Mouse (Mus musculus): Measurements from ENCODE around the gene Cmss1. TPM values are rescaled to one million over a fixed set of nuclear protein-coding genes. Genes with fewer than 3 reads are reported as not detected.

Gene Cmss1
- polyA plus RNA-seq, 1 experiment from 2014 or later, result 38.6 TPM

DNA sequence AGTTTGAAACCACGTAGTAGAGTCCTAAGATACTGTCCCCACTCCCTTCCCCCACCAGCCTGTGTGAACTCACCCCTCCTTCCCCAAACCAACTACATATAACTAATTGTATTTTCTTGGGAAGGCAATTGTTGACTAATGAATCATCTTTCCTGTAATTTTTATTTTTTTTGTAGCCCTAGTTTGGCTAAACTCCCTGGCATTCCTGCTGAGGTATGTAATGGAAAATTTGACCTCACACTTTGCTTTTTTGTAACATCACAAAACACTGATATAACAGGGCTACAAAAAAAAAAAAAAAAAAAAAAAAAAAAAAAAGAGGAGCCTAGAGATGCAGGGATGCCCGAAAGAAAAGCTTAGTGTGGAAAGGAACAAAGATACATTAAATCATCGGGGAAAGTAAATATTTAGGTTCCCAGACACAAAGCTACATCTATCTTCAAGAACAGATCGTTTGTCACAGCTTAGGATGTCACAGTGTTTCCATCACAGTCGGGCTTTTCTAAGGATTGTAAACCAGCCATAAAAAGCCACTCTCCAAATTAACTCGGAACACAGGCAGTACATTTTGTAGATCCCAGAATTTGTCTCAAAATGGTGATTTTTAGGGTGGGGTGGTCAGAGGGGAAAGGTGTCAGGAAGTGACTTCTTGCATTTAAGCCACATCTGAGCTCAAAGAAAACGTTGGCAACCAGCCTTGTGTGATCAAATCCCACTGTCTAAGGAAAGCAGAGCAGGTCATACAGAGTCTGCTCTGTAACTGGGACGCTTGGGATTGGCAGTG is 185.7 kb downstream of the Cmss1 start:
- Histone ChIP-seq H3K9ac (replicated peaks; ENCODE audit: low read depth, low read length) (no peak overlapping the region), H3K27ac (ENCODE audit: low read length) (no peak overlapping the region), H3K4me1 (replicated peaks; ENCODE audit: control insufficient read depth, insufficient read depth, low read length) (0 out of 2 replicates have a peak, but pooled peaks cover 3% of the 10 kb centered on the region), H3K4me3 (replicated peaks; ENCODE audit: low read length) (no peak overlapping the region), H3K36me3 (ENCODE audit: control insufficient read depth, insufficient read depth) (no peaks in the 10 kb centered on the region), H3K27me3 (replicated peaks; ENCODE audit: control insufficient read depth, insufficient read depth, low read length) (no peaks in the 10 kb centered on the region), H3K9me3 (ENCODE audit: control insufficient read depth, low read length) (no peaks in the 10 kb centered on the region), H3K4me2 (ENCODE audit: low read length) (no peak overlapping the region)
- WGBS, result 62% methylated on average over 8 of the region's 8 CpGs
- ATAC-seq, result no peak

DNA sequence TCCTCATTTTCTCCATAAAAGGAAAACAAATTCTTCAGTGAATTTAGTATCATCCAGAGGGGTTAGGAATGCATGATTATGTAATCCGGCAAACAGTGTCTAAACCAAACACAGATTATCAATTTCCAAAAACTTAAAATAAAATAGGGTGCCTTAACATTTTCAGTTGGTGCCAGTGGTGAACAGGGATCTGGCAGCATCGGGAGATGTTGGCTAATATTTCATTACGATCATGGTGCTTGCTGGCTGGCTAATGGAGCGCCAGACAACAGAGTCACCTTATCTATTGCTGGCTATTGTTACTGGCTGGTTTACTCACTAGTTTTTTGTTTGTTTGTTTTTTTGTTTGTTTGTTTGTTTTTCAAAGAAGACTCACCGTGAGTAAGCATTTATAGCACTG is 186.8 kb downstream of the Cmss1 start:
- Histone ChIP-seq H3K36me3 (ENCODE audit: control insufficient read depth, insufficient read depth) (no peaks in the 10 kb centered on the region), H3K27me3 (replicated peaks; ENCODE audit: control insufficient read depth, insufficient read depth, low read length) (no peaks in the 10 kb centered on the region), H3K27ac (ENCODE audit: low read length) (no peak overlapping the region), H3K4me2 (ENCODE audit: low read length) (no peak overlapping the region), H3K4me3 (replicated peaks; ENCODE audit: low read length) (no peak overlapping the region), H3K9ac (replicated peaks; ENCODE audit: low read depth, low read length) (no peak overlapping the region), H3K4me1 (replicated peaks; ENCODE audit: control insufficient read depth, insufficient read depth, low read length) (0 out of 2 replicates have a peak, but pooled peaks cover 3% of the 10 kb centered on the region), H3K9me3 (ENCODE audit: control insufficient read depth, low read length) (no peaks in the 10 kb centered on the region)
- 90% methylated on average over 5 of the region's 5 CpGs for WGBS
- no peak for ATAC-seq

DNA sequence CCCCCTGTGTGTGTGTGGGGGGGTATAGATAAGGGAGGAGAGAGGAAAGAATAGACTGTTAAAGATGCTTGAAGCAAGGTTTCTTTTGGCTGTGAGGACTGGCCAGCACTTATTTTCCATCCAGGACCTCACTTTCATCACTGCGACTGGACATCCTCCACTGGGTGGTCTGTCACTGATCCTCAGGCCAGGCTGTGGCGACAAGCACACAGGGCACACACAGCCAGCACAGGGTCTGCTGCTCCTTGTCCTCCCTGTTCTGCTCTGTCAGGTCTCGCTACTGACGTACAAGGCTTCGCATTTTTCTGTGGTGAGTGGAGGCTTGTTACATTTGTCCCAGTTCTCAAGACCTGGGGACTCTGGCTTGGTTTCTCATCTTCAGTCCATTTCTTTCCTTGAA is 187.3 kb downstream of the Cmss1 start:
- no peak overlapping the region for H3K4me3 ChIP-seq (replicated peaks; ENCODE audit: low read length)
- H3K4me2 ChIP-seq (ENCODE audit: low read length), result no peak overlapping the region
- H3K27ac ChIP-seq (ENCODE audit: low read length), result no peak overlapping the region
- H3K9ac ChIP-seq (replicated peaks; ENCODE audit: low read depth, low read length), result no peak overlapping the region
- WGBS, result 79% methylated on average over 5 of the region's 5 CpGs
- H3K27me3 ChIP-seq (replicated peaks; ENCODE audit: control insufficient read depth, insufficient read depth, low read length), result no peaks in the 10 kb centered on the region
- no peaks in the 10 kb centered on the region for H3K9me3 ChIP-seq (ENCODE audit: control insufficient read depth, low read length)
- 0 out of 2 replicates have a peak, but pooled peaks cover 3% of the 10 kb centered on the region for H3K4me1 ChIP-seq (replicated peaks; ENCODE audit: control insufficient read depth, insufficient read depth, low read length)
- ATAC-seq, result no peak
- H3K36me3 ChIP-seq (ENCODE audit: control insufficient read depth, insufficient read depth), result no peaks in the 10 kb centered on the region

DNA sequence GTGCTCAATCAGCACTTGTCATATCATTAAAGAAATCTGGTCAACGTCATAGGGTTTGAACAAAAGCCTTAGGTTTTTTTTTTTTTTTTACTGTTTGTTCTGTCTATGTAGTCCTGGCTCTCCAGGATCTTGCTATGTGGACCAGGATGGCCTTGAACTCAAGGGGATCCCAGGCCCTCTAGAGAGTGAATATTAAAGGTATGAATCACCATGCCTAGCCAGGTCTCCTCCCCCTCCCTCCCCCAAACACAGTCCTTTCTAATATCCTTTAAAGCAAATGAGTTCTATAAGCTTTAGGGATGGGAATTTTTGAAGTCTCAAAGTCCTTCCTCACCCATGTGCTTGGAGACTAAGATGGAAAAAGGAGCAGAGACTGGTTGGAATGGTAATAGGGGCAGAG is 188.7 kb downstream of the Cmss1 start:
- ATAC-seq, result no peak

DNA sequence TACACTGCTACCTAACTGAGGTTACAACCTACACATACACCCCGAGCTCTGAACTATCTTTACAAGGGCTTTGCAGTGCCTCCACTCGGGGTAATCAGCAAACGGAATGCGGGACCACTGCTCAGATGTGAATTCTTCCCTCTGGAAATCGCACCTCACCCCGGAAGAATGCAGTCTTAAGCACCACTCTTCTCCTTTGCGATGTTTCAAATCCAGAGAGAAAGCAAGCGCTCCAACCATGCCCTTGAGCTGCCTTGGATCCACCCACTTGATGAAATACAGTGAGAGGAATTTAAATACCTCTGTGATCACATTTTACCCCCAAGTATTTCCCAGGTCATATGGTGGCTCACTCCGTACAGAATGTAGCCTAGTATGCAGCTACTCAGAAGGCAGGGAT is 189.6 kb downstream of the Cmss1 start:
- no peak overlapping the region for H3K4me2 ChIP-seq (ENCODE audit: low read length)
- no peaks in the 10 kb centered on the region for H3K27me3 ChIP-seq (replicated peaks; ENCODE audit: control insufficient read depth, insufficient read depth, low read length)
- no peak overlapping the region for H3K9ac ChIP-seq (replicated peaks; ENCODE audit: low read depth, low read length)
- H3K36me3 ChIP-seq (ENCODE audit: control insufficient read depth, insufficient read depth), result no peaks in the 10 kb centered on the region
- no peak overlapping the region for H3K27ac ChIP-seq (ENCODE audit: low read length)
- no peak for ATAC-seq
- WGBS, result 84% methylated on average over 9 of the region's 9 CpGs
- no peaks in the 10 kb centered on the region for H3K9me3 ChIP-seq (ENCODE audit: control insufficient read depth, low read length)
- H3K4me1 ChIP-seq (replicated peaks; ENCODE audit: control insufficient read depth, insufficient read depth, low read length), result 0 out of 2 replicates have a peak, but pooled peaks cover 3% of the 10 kb centered on the region
- H3K4me3 ChIP-seq (replicated peaks; ENCODE audit: low read length), result no peak overlapping the region

More for the DNA sequence above, 188.7 kb downstream of the Cmss1 start:
- Histone ChIP-seq H3K27ac (ENCODE audit: low read length) (no peak overlapping the region), H3K4me2 (ENCODE audit: low read length) (no peak overlapping the region), H3K9me3 (ENCODE audit: control insufficient read depth, low read length) (no peaks in the 10 kb centered on the region), H3K27me3 (replicated peaks; ENCODE audit: control insufficient read depth, insufficient read depth, low read length) (no peaks in the 10 kb centered on the region), H3K36me3 (ENCODE audit: control insufficient read depth, insufficient read depth) (no peaks in the 10 kb centered on the region), H3K9ac (replicated peaks; ENCODE audit: low read depth, low read length) (no peak overlapping the region), H3K4me3 (replicated peaks; ENCODE audit: low read length) (no peak overlapping the region), H3K4me1 (replicated peaks; ENCODE audit: control insufficient read depth, insufficient read depth, low read length) (0 out of 2 replicates have a peak, but pooled peaks cover 3% of the 10 kb centered on the region)
- 84% methylated on average over 1 of the region's 1 CpGs for WGBS

DNA sequence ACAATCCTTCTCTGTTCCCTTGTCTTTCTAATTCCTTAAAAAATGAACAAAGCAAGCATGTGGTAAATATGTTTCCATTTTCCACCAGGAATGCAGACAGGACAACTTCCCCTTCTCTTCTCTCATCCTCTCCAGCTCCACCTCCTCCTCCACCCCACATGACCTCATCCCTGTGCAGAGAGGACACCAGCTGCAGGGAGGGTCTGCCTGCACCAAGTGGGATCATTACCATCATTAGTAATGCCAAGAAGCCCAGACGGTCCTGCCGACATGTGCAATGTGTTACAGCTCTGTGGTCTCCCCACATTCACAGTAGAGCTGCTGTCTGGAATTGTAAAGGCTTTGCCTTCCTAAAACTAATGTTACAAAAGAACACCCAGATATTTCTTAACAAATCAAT is 190.6 kb downstream of the Cmss1 start:
- Histone ChIP-seq H3K27me3 (replicated peaks; ENCODE audit: control insufficient read depth, insufficient read depth, low read length) (no peaks in the 10 kb centered on the region), H3K4me1 (replicated peaks; ENCODE audit: control insufficient read depth, insufficient read depth, low read length) (0 out of 2 replicates have a peak, but pooled peaks cover 3% of the 10 kb centered on the region), H3K4me3 (replicated peaks; ENCODE audit: low read length) (no peak overlapping the region), H3K9ac (replicated peaks; ENCODE audit: low read depth, low read length) (no peak overlapping the region), H3K9me3 (ENCODE audit: control insufficient read depth, low read length) (no peaks in the 10 kb centered on the region), H3K36me3 (ENCODE audit: control insufficient read depth, insufficient read depth) (no peaks in the 10 kb centered on the region), H3K4me2 (ENCODE audit: low read length) (no peak overlapping the region), H3K27ac (ENCODE audit: low read length) (no peak overlapping the region)
- ATAC-seq, result peak; percentile 45; the same call in 1 of the 2 replicates
- WGBS, result 51% methylated on average over 2 of the region's 2 CpGs

DNA sequence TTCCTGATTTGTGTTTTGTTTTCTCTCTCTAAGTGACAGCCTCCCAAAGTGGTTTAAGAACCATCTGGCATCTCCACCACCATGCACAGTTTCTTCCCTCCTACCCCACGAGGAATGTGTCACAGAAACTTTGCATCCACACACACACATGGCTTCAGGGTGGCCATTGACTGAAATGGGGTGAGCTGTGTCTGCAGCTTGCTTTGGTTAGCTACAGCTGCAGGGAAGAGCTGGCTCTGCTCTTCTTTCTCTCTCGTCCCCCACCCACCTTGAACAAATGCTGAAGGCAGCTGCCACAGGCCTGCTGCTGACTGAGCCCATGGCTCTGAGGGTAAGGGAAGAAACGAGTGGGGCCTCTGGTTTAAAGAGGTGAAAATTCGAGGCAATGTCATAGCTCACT is 193.9 kb downstream of the Cmss1 start:
- 59% methylated on average over 4 of the region's 4 CpGs for WGBS
- Histone ChIP-seq H3K9ac (replicated peaks; ENCODE audit: low read depth, low read length) (no peak overlapping the region), H3K4me1 (replicated peaks; ENCODE audit: control insufficient read depth, insufficient read depth, low read length) (0 out of 2 replicates have a peak, but pooled peaks cover 3% of the 10 kb centered on the region), H3K36me3 (ENCODE audit: control insufficient read depth, insufficient read depth) (no peaks in the 10 kb centered on the region), H3K4me3 (replicated peaks; ENCODE audit: low read length) (no peak overlapping the region), H3K27ac (ENCODE audit: low read length) (no peak overlapping the region), H3K9me3 (ENCODE audit: control insufficient read depth, low read length) (no peaks in the 10 kb centered on the region), H3K27me3 (replicated peaks; ENCODE audit: control insufficient read depth, insufficient read depth, low read length) (no peaks in the 10 kb centered on the region), H3K4me2 (ENCODE audit: low read length) (no peak overlapping the region)
- no peak for ATAC-seq

DNA sequence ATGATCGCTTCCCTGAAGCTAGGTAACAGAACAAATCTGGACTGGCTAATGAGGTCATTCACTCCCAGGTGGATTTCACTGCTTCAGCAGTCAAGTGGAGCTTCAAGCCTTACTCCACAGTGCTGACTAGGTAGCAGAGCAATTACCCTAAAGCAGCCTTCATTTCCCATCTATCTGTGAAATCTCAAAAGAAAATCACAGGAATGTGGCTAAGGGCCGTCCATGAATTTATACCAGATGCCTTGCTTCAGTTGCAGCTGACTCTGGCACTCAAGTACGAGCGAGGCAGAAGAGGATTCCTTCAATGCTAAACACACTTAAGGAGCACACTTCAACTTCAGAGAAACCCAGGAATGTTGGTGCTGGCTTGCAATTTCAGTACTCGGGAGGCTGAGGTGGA is 202.8 kb downstream of the Cmss1 start:
- Histone ChIP-seq H3K27ac (ENCODE audit: low read length) (no peak overlapping the region), H3K9me3 (ENCODE audit: control insufficient read depth, low read length) (no peaks in the 10 kb centered on the region), H3K27me3 (replicated peaks; ENCODE audit: control insufficient read depth, insufficient read depth, low read length) (no peaks in the 10 kb centered on the region), H3K4me2 (ENCODE audit: low read length) (no peak overlapping the region), H3K4me1 (replicated peaks; ENCODE audit: control insufficient read depth, insufficient read depth, low read length) (no peaks in the 10 kb centered on the region), H3K9ac (replicated peaks; ENCODE audit: low read depth, low read length) (no peak overlapping the region), H3K36me3 (ENCODE audit: control insufficient read depth, insufficient read depth) (no peaks in the 10 kb centered on the region), H3K4me3 (replicated peaks; ENCODE audit: low read length) (no peak overlapping the region)
- WGBS, result 84% methylated on average over 5 of the region's 5 CpGs
- no peak for ATAC-seq

DNA sequence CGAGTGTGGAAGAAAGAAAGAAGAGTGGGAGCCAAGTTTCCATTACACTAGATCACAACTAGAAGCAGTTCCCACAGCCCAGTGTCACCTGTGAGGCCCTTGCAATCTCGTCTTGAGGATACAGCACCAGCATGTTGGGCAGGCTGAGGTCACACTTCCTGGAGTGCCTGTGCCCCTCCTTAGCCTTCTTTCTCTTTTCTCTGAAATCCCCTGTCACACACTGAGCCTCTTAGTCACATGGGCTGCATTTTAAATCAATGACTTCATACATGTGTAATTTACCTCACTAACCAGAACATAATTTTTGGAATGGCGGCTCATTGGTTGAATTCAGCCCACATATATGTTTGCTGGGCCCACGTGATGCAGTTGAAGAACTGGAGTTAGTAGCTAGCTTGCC is 203.8 kb downstream of the Cmss1 start:
- H3K27me3 ChIP-seq (replicated peaks; ENCODE audit: control insufficient read depth, insufficient read depth, low read length), result no peaks in the 10 kb centered on the region
- no peak for ATAC-seq
- H3K4me3 ChIP-seq (replicated peaks; ENCODE audit: low read length), result no peak overlapping the region
- 81% methylated on average over 4 of the region's 4 CpGs for WGBS
- H3K4me1 ChIP-seq (replicated peaks; ENCODE audit: control insufficient read depth, insufficient read depth, low read length), result no peaks in the 10 kb centered on the region
- H3K9ac ChIP-seq (replicated peaks; ENCODE audit: low read depth, low read length), result no peak overlapping the region
- no peaks in the 10 kb centered on the region for H3K9me3 ChIP-seq (ENCODE audit: control insufficient read depth, low read length)
- no peak overlapping the region for H3K4me2 ChIP-seq (ENCODE audit: low read length)
- H3K36me3 ChIP-seq (ENCODE audit: control insufficient read depth, insufficient read depth), result no peaks in the 10 kb centered on the region
- H3K27ac ChIP-seq (ENCODE audit: low read length), result no peak overlapping the region

Data from forebrain, embryonic 16.5 days (tissue).